Mouse (Mus musculus) right cerebral cortex, postnatal 25 days (tissue): ENCODE measurements at regions not wholly inside any gene's neighbourhood (a gene's known extent, or its start where the extent isn't known, plus 50 kb on each side); places are given as distances from the start of the nearest gene placed in this dataset.

Source experiments
- DNase-seq: peaks from one replicate; pipeline ENCODE4 v3.0.0; 2022

- no peak for DNase-seq
These were observed 174.2 kb upstream of the Stt3b start for GRCm38 (mm10) chr9:115484408-115484807.

GRCm38 (mm10) chr9:115485219-115485618 lies 175.0 kb upstream of the Stt3b start:
- no peak for DNase-seq

GRCm38 (mm10) chr9:115487175-115487760 lies 177.0 kb upstream of the Stt3b start:
- no peak for DNase-seq

GRCm38 (mm10) chr9:115488913-115489809 lies 178.9 kb upstream of the Stt3b start:
- DNase-seq, result no peak

- no peak for DNase-seq
These were observed 182.4 kb upstream of the Stt3b start for GRCm38 (mm10) chr9:115492431-115493171.

- DNase-seq, result no peak
These were observed 183.5 kb upstream of the Stt3b start for GRCm38 (mm10) chr9:115493765-115494164.

GRCm38 (mm10) chr9:115499536-115499935 lies 189.3 kb upstream of the Stt3b start:
- DNase-seq, result no peak

GRCm38 (mm10) chr9:115504789-115505188 lies 194.6 kb upstream of the Stt3b start:
- no peak for DNase-seq

- DNase-seq, result no peak
These were observed 197.0 kb upstream of the Stt3b start for GRCm38 (mm10) chr9:115507131-115507689.

GRCm38 (mm10) chr9:115512835-115513629 lies 202.8 kb upstream of the Stt3b start:
- DNase-seq, result no peak

GRCm38 (mm10) chr9:115517903-115518302 lies 207.7 kb upstream of the Stt3b start:
- DNase-seq, result no peak

- no peak for DNase-seq
These were observed 213.9 kb upstream of the Stt3b start for GRCm38 (mm10) chr9:115524161-115524560.

GRCm38 (mm10) chr9:115524591-115524990 lies 214.4 kb upstream of the Stt3b start:
- no peak for DNase-seq

- no peak for DNase-seq
These were observed 216.1 kb upstream of the Stt3b start for GRCm38 (mm10) chr9:115526322-115526721.

GRCm38 (mm10) chr9:115526981-115527380 lies 216.8 kb upstream of the Stt3b start:
- no peak for DNase-seq

- DNase-seq, result no peak
These were observed 224.0 kb upstream of the Stt3b start for GRCm38 (mm10) chr9:115534198-115534597.

GRCm38 (mm10) chr9:115543665-115544064 lies 233.4 kb upstream of the Stt3b start:
- DNase-seq, result no peak

GRCm38 (mm10) chr9:115545178-115545577 lies 235.0 kb upstream of the Stt3b start:
- no peak for DNase-seq

GRCm38 (mm10) chr9:115545792-115546191 lies 235.6 kb upstream of the Stt3b start:
- no peak for DNase-seq

GRCm38 (mm10) chr9:115547625-115548325 lies 237.6 kb upstream of the Stt3b start:
- no peak for DNase-seq

GRCm38 (mm10) chr9:115548722-115549349 lies 238.6 kb upstream of the Stt3b start:
- no peak for DNase-seq
